9 mouse cellular contexts compared by ENCODE assay signal in genomic region chr6:41055581-41055980, GRCm38 (mm10). TPM values are rescaled to one million over a fixed set of nuclear protein-coding genes. Genes with fewer than 3 reads are reported as not detected.
DNase-seq lines count a peak whose midpoint lies in the region; ATAC-seq and TF ChIP-seq lines count a peak whose summit lies in the region.
"Had no signal": no experiment of that assay in that cellular context is flagged by ENCODE, and none has a peak within 500 bp of the region (broad histone marks: within the 10 kb centered on the region; RNA-seq: fewer than 3 reads in every experiment).

No protein-coding gene starts in this region.

- ATAC-seq in forebrain, embryonic 15.5 days (replicated peaks): no peak
- no peak for ATAC-seq in liver, postnatal 0 days

- H3K27ac ChIP-seq in forebrain, embryonic 10.5 days: no peak overlapping the region
- no peak overlapping the region for H3K27ac ChIP-seq in forebrain, embryonic 15.5 days (replicated peaks)
- no peak overlapping the region for H3K27ac ChIP-seq in liver, postnatal 0 days (ENCODE audit: low read depth)

- intact Hi-C loops in left cerebral cortex, postnatal 36 days (cut with DNase I): no loop called here

- no peaks in the 10 kb centered on the region for H3K9me3 ChIP-seq in forebrain, embryonic 10.5 days
- no peaks in the 10 kb centered on the region for H3K9me3 ChIP-seq in forebrain, embryonic 15.5 days
- H3K9me3 ChIP-seq in liver, postnatal 0 days (ENCODE audit: low read length): no peaks in the 10 kb centered on the region

- WGBS in forebrain, embryonic 10.5 days: 49% methylated on average over 2 of the region's 2 CpGs
- 50% methylated on average over 2 of the region's 2 CpGs for WGBS in forebrain, embryonic 15.5 days
- WGBS in liver, postnatal 0 days (ENCODE audit: insufficient replicate concordance): 28% methylated on average over 2 of the region's 2 CpGs

- no peaks in the 10 kb centered on the region for H3K27me3 ChIP-seq in forebrain, embryonic 10.5 days (ENCODE audit: poor library complexity, severe bottlenecking)
- no peaks in the 10 kb centered on the region for H3K27me3 ChIP-seq in forebrain, embryonic 15.5 days
- no peaks in the 10 kb centered on the region for H3K27me3 ChIP-seq in liver, postnatal 0 days (ENCODE audit: insufficient read depth, low read length)

- H3K4me1 ChIP-seq in forebrain, embryonic 10.5 days: no peaks in the 10 kb centered on the region
- no peaks in the 10 kb centered on the region for H3K4me1 ChIP-seq in forebrain, embryonic 15.5 days
- no peaks in the 10 kb centered on the region for H3K4me1 ChIP-seq in liver, postnatal 0 days (ENCODE audit: insufficient read depth)

- no peak for TF ChIP-seq EP300 in liver, postnatal 0 days (IDR thresholded peaks at IDR 0.05; ENCODE audit: low read depth)

- H3K4me2 ChIP-seq in forebrain, embryonic 15.5 days (replicated peaks): no peak overlapping the region
- H3K4me2 ChIP-seq in liver, postnatal 0 days (ENCODE audit: low read depth, low read length): no peak overlapping the region

- H3K9ac ChIP-seq in forebrain, embryonic 15.5 days (replicated peaks): no peak overlapping the region
- no peak overlapping the region for H3K9ac ChIP-seq in liver, postnatal 0 days (replicated peaks)

- TF ChIP-seq CTCF in liver, postnatal 0 days (IDR thresholded peaks at IDR 0.05; ENCODE audit: low read depth): peak; percentile 78

- no peaks in the 10 kb centered on the region for H3K36me3 ChIP-seq in forebrain, embryonic 10.5 days (replicated peaks)
- no peaks in the 10 kb centered on the region for H3K36me3 ChIP-seq in forebrain, embryonic 15.5 days
- no peaks in the 10 kb centered on the region for H3K36me3 ChIP-seq in liver, postnatal 0 days (replicated peaks; ENCODE audit: insufficient read depth, low read length)

- peak; percentile 20 for DNase-seq in forebrain, embryonic 10.5 days (ENCODE audit: extremely low spot score, low spot score)
- peak; percentile 22 to 57 for DNase-seq in left cerebral cortex, adult 18-20 months (ENCODE audit: low spot score in 2 of 2)
- no peak for DNase-seq in left cerebral cortex, postnatal 36 days (ENCODE audit: low spot score in 2 of 2)
- peak; percentile 36 for DNase-seq in ES-CJ7 (ENCODE audit: low read depth, low spot score)
- peak; percentile 72 for DNase-seq in embryo, embryonic 10.5 days (ENCODE audit: low spot score)
- peak; percentile 39 for DNase-seq in liver, postnatal 0 days
- DNase-seq in thymus, postnatal 14 days: peak; percentile 76

- no peak overlapping the region for H3K4me3 ChIP-seq in forebrain, embryonic 10.5 days
- H3K4me3 ChIP-seq in forebrain, embryonic 15.5 days: no peak overlapping the region
- H3K4me3 ChIP-seq in liver, postnatal 0 days (ENCODE audit: low read depth, low read length): no peak overlapping the region

RNA-seq across cellular contexts. Expression of gene 2210010C04Rik, which starts 20.3 kb away (rescaled TPM):
- polyA plus RNA-seq in forebrain, embryonic 10.5 days (2016; fragmentation: Nextera tagmentation; extraction: Ambion mirVana): not detected in 2 replicates
- not detected in 2 replicates for polyA plus RNA-seq in forebrain, embryonic 15.5 days (2015; fragmentation: Nextera tagmentation; extraction: Ambion mirVana)
- not detected for total RNA-seq in left cerebral cortex, adult 18-20 months (2021)
- not detected for total RNA-seq in left cerebral cortex, postnatal 36 days (2021)
- 1.1 TPM in 1 of 2 replicates, not detected in the other for polyA plus RNA-seq in liver, postnatal 0 days (2015; fragmentation: Nextera tagmentation; extraction: Ambion mirVana)
- total RNA-seq: left cerebral cortex, postnatal 10 days had no signal

RNA-seq across cellular contexts. Expression of gene Gm2663, which starts 56.3 kb away (rescaled TPM):
- not detected in 2 replicates for polyA plus RNA-seq in forebrain, embryonic 10.5 days (2016; fragmentation: Nextera tagmentation; extraction: Ambion mirVana)
- polyA plus RNA-seq in forebrain, embryonic 15.5 days (2015; fragmentation: Nextera tagmentation; extraction: Ambion mirVana): not detected in 2 replicates
- not detected for total RNA-seq in left cerebral cortex, adult 18-20 months (2021)
- total RNA-seq in left cerebral cortex, postnatal 36 days (2021): not detected
- polyA plus RNA-seq in liver, postnatal 0 days (2015; fragmentation: Nextera tagmentation; extraction: Ambion mirVana): 1.1 TPM in 1 of 2 replicates, not detected in the other
- total RNA-seq: left cerebral cortex, postnatal 10 days had no signal

Comparison
In these comparisons a context has a peak if more than half of its experiments do, and no peak if none do; other contexts are left out.
1. DNase-seq: peak in forebrain, embryonic 10.5 days (single experiment), left cerebral cortex, adult 18-20 months (2 of 2), ES-CJ7 (single experiment), embryo, embryonic 10.5 days (single experiment), liver, postnatal 0 days (single experiment) and thymus, postnatal 14 days (single experiment); none in left cerebral cortex, postnatal 36 days (0 of 2).